Mouse (Mus musculus) cerebellum, adult 2 months (tissue): ENCODE data around the gene Pcdh18. TPM values are rescaled to one million over a fixed set of nuclear protein-coding genes. Genes with fewer than 3 reads are reported as not detected.
A peak's percentile ranks its signal among the peaks of the same experiment; 100 is the strongest.

Experiments
- DNase-seq, 2 experiments: peaks; one replicate each; pipeline ENCODE4 v3.0.0; 2021
- H3K27ac ChIP-seq: fragments of 200-500 bp; 2 replicates; pipeline ENCODE4 v1.5.1; 2012; ENCODE audit warnings: low read length, control low read depth, inconsistent platforms; ENCODE audit not compliant: insufficient read depth
- H3K27me3 ChIP-seq: fragments of 200-500 bp; 2 replicates; pipeline ENCODE4 v1.6.1; 2012; ENCODE audit warnings: inconsistent platforms, mild to moderate bottlenecking, low read length, moderate library complexity; ENCODE audit not compliant: control insufficient read depth, insufficient read depth
- H3K4me1 ChIP-seq: fragments of 200-500 bp; 2 replicates; pipeline ENCODE4 v1.6.1; 2011; ENCODE audit warnings: low read length; ENCODE audit not compliant: control insufficient read depth, insufficient read depth
- H3K4me3 ChIP-seq: fragments of 200-500 bp; replicated peaks from 2 replicates; pipeline ENCODE3; 2011; ENCODE audit warnings: mild to moderate bottlenecking, low read depth, low read length, control low read depth; ENCODE audit not compliant: insufficient read depth
- CTCF ChIP-seq: fragments of 200-500 bp; IDR thresholded peaks from 2 replicates; pipeline ENCODE4 v1.5.1; 2011; ENCODE audit warnings: low read depth, mild to moderate bottlenecking, control low read depth, low read length, moderate library complexity, borderline replicate concordance; ENCODE audit not compliant: insufficient read depth
- POLR2A ChIP-seq: fragments of 200-500 bp; IDR thresholded peaks from 2 replicates; pipeline ENCODE4 v1.6.1; 2011; ENCODE audit warnings: low read length, control low read depth, borderline replicate concordance; ENCODE audit not compliant: insufficient read depth
- WGBS: fragments of 180-500 bp; shearing (Covaris S2); methylation state at CpG from one replicate; pipeline ENCODE4 v1.1.7; 2018; 5-methylcytosine and 5-hydroxymethylcytosine counted together
- polyA plus RNA-seq: library from polyadenylated mRNA; depleted of rRNA; stranded (reverse); fragments of >200 nt; gene quantifications from 2 replicates; pipeline ENCODE4 v1.2.3, GENCODE M21; 2012

The Pcdh18 gene
- polyA plus RNA-seq, 1 experiment: 3.1 TPM

DNA sequence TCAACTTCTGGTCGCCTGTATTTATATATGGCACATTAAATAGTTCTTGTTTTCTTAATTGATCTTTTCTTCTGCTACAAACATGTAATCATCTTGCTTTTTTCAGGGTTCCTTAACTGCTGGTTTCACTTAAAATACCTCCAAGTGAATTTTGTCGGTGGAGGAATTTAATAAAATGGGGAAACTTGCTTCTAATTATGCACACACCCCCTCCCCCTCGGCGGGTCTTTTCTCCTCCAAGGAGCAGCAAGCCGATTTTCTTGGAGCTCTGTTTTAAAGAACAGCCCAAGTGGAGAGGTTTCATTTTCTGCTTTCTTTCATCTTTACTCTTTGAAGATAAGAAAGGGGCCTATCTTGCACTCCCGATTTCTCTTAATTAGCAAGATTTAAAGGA is 498 bp upstream of the Pcdh18 start:
- H3K4me1 ChIP-seq: peaks cover 5% of the 10 kb centered on the region
- TF ChIP-seq POLR2A: no peak
- TF ChIP-seq CTCF: no peak
- no peak overlapping the region for H3K27ac ChIP-seq
- WGBS: 3% methylated on average over 6 of the region's 6 CpGs
- peak overlapping the region; percentile 28 for H3K4me3 ChIP-seq
- DNase-seq: no peak
- H3K27me3 ChIP-seq: no peaks in the 10 kb centered on the region; the same call in 1 of the 2 replicates

DNA sequence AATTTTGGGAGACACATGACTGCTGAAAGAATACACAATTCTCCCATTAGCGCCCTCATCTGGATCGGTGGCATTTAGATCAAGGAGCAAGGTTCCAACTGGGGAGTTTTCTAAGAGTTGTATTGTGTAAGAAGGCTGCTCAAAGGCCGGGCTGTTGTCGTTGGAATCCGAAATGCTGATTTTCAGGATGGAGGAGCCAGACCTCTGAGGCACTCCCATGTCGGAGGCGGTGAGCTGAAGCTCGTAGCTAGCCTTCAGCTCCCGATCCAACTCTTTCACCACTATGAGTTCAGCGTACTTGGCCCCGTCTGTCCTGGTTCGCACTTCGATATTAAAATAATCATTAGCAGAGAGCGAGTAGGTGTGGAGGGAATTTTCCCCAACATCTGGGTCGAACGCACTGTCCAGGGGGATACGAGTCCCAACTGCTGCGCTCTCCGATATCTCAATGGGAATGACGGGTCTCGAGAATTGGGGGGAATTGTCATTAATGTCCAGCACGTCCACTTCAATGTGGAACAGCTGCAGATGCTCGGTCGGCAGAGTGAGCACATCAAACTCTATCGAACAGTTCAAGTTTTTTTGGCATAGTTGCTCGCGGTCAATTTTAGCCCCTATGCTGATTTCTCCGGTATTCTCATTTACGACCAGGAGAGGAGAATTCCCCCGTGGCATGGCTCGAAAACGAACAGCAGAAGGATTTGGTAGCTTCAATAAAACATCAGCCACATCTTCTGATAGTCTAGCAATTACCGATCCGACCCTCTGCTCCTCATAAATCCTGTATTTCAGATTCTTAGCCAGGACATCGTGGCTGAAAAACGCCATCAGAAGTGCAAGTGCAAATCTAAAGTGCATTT is 909 bp downstream of the Pcdh18 start:
- TF ChIP-seq CTCF (no peak), POLR2A (no peak)

DNA sequence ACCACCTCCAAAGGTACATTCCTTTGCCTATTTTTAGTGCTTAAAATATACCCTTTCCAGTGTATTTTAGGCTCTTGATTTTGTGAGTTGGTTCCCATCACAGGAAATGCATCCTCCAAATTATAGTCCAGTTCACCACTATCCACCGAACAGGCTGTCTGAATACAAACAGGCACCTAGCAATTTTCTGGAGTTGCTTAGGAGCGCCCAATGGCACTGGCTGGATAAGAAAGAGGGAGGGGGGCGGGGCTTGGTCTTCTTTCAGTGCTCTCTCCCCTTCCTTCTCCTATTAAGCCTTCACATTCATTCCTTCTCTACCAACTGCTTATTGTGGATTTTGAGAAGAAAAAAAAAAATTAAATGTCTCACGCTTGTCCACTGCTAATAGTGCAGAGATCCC is 4.4 kb downstream of the Pcdh18 start:
- 27% methylated on average over 4 of the region's 4 CpGs for WGBS
- no peak overlapping the region for H3K27ac ChIP-seq

More for the DNA sequence above, 909 bp downstream of the Pcdh18 start:
- H3K27me3 ChIP-seq: no peaks in the 10 kb centered on the region; the same call in 1 of the 2 replicates
- WGBS: 2% methylated on average over 36 of the region's 36 CpGs
- no peaks in the 10 kb centered on the region; the same call in 1 of the 2 replicates for H3K4me1 ChIP-seq
- peak; percentile 10 to 18 for DNase-seq
- H3K4me3 ChIP-seq: peak overlapping the region; percentile 45
- H3K27ac ChIP-seq: no peak overlapping the region

DNA sequence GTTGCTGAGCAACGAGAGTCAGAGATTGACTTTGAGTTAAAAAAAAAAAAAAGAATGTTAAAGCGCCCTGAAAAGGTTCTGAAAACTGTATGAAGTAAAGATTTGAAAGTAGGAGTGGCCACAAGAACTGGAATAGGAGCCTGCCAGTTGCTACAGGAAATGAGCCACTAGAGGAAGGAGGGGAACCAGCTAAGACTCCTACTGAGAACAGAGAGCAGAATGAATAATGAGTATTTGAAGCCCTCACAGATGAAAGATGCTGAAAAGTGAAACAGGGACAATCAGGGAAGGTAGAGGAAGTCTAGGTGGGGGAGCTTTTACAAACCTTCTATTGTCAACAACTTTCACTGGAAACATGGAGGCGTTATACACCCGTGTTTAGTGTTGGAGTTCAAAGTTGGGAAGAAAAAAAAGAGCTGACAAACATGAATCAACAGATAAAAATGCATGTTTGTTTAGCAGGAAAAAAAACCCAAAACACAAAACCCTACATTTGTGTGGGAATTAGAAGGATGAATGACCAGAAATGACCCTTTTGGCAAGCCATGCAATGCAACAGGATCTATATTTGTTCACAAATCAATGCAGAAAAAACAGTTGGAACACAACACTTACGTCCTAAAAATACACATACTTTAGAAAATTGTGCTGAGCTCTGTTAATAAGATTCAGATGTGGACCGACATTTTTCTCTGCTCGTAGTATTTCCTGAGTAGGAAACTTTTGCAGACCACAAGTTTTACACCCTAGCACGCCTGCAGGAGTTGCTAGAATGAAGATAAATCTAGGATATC is 7.4 kb downstream of the Pcdh18 start:
- WGBS: 75% methylated on average over 8 of the region's 8 CpGs
- Histone ChIP-seq H3K27ac (no peak overlapping the region), H3K4me1 (no peaks in the 10 kb centered on the region), H3K27me3 (no peaks in the 10 kb centered on the region; the same call in 1 of the 2 replicates), H3K4me3 (no peak overlapping the region)
- DNase-seq: no peak
- TF ChIP-seq CTCF: no peak
- TF ChIP-seq POLR2A: no peak

More for the DNA sequence above, 4.4 kb downstream of the Pcdh18 start:
- no peaks in the 10 kb centered on the region; the same call in 1 of the 2 replicates for H3K27me3 ChIP-seq
- no peak for DNase-seq
- no peaks in the 10 kb centered on the region; the same call in 1 of the 2 replicates for H3K4me1 ChIP-seq
- TF ChIP-seq CTCF (no peak), POLR2A (no peak)
- H3K4me3 ChIP-seq: no peak overlapping the region

DNA sequence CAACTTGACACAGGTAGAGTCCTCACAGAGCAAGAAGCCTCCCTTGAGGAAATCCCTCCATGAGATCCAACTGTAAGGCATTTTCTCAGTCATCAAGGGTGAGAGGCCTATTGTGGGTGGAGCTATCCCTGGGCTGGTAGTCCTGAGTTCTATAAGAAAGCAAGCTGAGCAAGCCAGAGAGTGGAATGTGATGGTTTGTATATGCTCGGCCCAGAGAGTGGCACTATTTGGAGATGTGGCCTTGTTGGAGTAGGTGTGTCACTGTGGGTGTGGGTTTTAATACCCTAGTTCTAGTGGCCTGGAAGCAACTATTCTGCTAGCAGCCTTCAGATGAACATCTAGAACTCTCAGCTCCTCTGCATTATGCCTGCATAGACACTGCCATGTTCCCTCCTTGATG is 9.1 kb downstream of the Pcdh18 start:
- no peak overlapping the region for H3K27ac ChIP-seq
- 100% methylated on average over 1 of the region's 1 CpGs for WGBS
- no peak overlapping the region for H3K4me3 ChIP-seq
- no peak for TF ChIP-seq POLR2A
- no peak for TF ChIP-seq CTCF
- H3K4me1 ChIP-seq: no peaks in the 10 kb centered on the region
- DNase-seq: no peak
- no peaks in the 10 kb centered on the region; the same call in 1 of the 2 replicates for H3K27me3 ChIP-seq

DNA sequence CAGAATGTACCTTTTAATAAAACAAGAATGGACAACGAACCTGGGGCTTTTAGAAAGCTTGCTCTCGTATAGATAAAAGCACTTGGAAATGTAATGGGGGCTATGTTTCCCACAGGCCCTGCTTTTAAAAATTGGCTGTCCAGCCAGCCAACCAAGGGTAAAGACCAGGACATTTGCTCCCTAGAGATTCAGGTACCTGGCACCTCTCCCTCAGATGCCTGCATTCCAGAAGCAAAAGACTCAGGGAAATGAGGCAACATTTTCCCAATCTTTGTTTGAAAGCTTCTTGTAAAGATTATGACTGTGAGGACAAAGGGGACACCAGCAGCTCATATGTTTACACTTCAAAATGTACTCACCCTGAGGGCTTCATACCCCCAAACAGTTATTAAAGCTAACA is 18.1 kb downstream of the Pcdh18 start:
- WGBS: 82% methylated on average over 2 of the region's 2 CpGs
- no peak for TF ChIP-seq POLR2A
- no peak for TF ChIP-seq CTCF
- H3K27me3 ChIP-seq: no peaks in the 10 kb centered on the region
- DNase-seq: no peak
- H3K4me3 ChIP-seq: no peak overlapping the region
- no peaks in the 10 kb centered on the region for H3K4me1 ChIP-seq
- H3K27ac ChIP-seq: no peak overlapping the region

DNA sequence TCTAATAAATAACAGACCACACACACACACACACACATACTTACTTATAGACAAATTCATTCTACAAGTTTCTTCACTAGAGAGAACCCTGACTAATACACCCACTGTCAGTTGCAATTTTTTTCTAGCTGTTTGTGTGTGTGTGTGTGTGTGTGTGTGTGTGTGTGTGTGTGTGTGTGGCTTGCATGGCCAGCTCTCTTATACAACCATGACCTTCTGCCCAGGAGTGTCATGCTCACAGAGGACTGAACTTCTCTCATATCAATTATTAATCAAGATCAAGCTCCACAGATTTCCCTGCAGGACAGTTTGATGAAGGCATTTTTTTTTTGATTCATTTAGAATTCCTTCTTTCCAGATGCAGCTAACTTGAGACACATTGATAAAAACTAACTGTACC is 18.6 kb downstream of the Pcdh18 start:
- DNase-seq: no peak
- TF ChIP-seq CTCF (no peak), POLR2A (no peak)
- Histone ChIP-seq H3K27me3 (no peaks in the 10 kb centered on the region), H3K4me3 (no peak overlapping the region), H3K4me1 (no peaks in the 10 kb centered on the region), H3K27ac (no peak overlapping the region)
